Mouse (Mus musculus) brain, embryonic 14.5 days (tissue): ENCODE measurements around the gene Rasgef1b.

Experiments used
- CTCF ChIP-seq: fragments of 200-500 bp; IDR thresholded peaks from 2 replicates; pipeline ENCODE4 v1.5.1; 2012; ENCODE audit warnings: inconsistent platforms, mild to moderate bottlenecking, moderate library complexity, borderline replicate concordance; ENCODE audit not compliant: insufficient read depth, insufficient read length; ENCODE audit errors: extremely low read depth
- POLR2A ChIP-seq: fragments of 200-500 bp; IDR thresholded peaks from 2 replicates; pipeline ENCODE4 v1.6.1; 2012; ENCODE audit warnings: mild to moderate bottlenecking, inconsistent platforms, borderline replicate concordance; ENCODE audit not compliant: poor library complexity, insufficient read depth, insufficient read length, severe bottlenecking; ENCODE audit errors: extremely low read depth

DNA sequence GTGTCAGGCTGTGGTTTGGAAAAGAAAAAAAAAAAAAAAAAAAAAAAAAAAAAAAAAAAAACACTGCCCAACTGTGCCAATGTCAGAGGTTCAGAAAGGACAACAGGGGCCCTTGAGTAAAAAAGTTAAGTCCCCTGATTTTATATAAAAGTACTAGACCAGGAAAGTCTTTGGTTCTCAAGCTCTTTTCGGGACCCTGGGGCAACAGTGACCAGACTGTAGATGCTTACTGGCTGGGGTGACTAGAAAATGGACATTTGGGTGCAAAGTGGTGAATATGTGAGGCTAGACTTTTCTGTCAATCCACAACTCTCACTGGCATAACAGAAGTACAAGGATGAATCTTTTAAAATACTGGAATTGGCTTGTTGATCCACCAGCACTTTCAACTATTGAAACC, 1.1 kb upstream of the Rasgef1b start:
- TF ChIP-seq CTCF (no peak), POLR2A (no peak)
